Mouse (Mus musculus): Measurements from ENCODE around the gene Sez6l2.
A peak's percentile ranks its signal among the peaks of the same experiment; 100 is the strongest.

Sez6l2 gene

DNA sequence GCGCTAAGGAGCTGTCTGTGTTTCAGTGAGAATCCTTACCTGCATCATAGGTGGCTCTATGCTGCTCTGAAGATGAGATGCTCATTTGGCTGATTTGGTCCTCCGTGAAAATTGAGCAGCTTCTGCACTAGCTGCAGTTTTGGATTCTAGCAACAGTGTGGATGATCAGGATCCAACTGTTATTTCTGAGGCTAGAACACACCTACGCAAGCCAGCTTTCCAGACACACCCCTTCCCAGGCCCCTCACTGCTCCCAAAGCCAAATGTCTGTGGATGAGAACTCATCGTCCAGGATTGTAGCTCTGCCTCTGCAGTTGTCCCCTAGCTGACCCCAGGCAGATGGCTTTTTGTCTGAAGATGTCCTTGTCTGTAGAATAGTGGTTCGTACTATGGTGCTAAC, 10.7 kb downstream of the Sez6l2 start:
- DNase-seq (ENCODE audit: low read depth, low spot score) = no peak

DNA sequence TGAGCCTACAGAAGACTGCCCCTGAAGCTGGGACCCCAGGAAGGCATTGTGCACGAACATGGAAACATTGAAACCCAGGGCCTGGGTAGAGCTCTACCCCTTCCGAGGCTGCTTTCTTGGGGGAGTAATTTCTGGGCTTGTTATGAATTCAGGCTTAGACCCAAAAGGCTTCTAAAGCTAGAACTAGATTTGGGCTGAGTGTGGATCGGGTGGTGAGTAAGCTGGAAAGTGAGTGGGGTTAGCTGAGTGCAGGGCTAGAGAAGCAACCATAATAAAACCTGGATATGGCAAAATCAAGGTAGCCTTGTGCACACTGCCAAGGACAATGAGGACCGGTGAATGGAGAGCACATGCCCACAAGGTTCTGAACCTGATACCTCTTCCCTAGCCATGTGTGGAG, 11.6 kb downstream of the Sez6l2 start:
- no peak for DNase-seq (ENCODE audit: low read depth, low spot score)

DNA sequence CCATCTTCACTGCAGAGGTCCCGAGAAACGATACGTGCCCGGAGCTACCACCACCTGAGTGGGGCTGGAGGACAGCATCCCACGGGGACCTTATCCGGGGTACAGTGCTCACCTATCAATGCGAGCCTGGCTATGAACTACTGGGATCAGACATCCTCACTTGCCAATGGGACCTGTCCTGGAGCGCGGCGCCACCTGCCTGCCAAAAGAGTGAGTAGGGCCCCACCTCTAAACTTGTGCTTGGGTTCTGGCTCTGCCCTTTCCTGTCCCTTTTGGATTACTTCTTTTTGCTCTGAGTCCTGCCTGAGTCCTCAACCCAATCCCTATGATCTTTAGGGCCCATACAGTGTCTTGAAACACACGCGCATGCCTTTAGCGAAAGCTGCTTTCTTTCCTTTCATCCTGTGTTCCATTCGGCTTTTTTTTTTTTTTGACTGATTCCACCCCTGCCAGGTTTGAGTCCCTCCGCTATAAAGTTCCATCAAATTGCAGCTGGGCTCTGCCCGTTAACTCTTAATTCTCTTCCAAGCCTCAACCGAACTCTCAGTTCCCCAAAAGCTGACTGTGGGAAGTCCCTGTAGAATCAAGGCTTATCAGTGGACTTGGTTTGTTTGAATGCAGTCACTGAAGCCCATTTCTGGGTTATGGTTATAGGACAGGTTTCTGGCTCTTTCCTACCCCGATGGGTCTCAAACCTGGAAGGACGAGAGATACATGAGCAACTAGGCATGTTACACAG, 13.4 kb downstream of the Sez6l2 start:
- no peak for DNase-seq (ENCODE audit: low read depth, low spot score)

DNA sequence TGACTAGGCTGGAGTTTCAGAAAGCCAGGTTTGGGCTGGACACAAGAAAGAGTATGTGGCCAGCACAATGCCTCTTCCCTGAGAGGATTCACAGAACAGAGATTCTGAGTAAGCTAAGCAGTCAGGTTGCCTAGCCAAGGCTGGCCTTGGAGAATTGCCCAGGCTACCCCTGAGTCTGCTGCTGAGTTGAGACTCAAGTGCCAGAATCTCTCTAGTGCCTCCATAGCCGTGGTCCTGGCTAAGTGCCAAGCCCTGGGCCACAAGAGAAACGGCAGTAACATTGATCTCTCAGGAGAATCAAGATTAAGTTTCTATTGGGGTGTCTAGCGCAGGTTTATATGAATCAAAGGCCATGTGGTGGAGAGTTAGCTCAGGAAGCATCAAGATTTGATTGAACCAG, 15.2 kb downstream of the Sez6l2 start:
- DNase-seq (ENCODE audit: low read depth, low spot score) = no peak

DNA sequence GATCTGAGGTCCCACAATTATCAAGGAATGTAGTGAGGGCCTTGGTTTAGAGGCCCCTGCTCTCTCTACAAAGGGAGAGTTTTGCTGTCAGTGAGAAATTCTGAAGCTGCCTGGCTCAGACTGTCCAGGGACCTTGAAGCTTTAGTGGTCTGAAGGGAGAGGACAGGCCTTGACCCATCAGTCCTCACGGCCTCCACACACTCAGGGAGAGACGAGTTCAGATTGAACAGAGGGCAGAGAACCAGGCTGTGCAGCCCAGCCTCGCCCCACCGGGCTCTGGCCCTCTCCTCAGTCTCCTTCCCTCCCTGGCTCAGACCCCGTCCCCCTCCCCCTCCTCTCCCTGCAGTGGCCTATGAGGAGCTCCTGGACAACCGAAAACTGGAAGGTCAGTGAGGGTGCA, 17.0 kb downstream of the Sez6l2 start:
- no peak for DNase-seq (ENCODE audit: low read depth, low spot score)

DNA sequence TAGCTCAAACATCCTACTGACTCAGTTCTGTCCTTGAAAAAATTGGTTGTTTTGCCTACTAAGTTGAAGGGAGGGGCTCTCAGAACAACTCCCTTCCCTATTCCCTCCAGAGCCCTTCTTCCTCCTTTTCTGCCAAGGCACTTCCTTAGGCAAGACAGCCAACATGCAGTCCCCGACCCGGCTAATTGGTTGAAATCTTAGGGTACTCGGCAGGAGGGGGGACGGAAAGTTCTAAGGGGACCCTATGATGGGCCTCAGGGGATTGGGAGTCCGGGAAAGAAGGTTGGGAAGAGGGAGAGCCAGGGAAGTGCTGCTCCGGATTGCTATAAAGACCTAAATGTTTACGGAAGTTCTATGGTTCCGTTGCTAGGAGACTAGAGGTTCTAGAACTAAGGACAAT, 25.1 kb downstream of the Sez6l2 start:
- DNase-seq (ENCODE audit: low read depth, low spot score) = no peak

DNA sequence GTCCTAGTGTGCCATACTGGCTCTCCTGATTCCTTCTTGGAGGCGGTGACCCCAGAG, 25.4 kb downstream of the Sez6l2 start, which contains the start of gene Cdipt:
Gene Cdipt, plus strand, starts transcription at position 22 of the 57 bp plus-strand sequence.
- no peak for DNase-seq (ENCODE audit: low read depth, low spot score)

DNA sequence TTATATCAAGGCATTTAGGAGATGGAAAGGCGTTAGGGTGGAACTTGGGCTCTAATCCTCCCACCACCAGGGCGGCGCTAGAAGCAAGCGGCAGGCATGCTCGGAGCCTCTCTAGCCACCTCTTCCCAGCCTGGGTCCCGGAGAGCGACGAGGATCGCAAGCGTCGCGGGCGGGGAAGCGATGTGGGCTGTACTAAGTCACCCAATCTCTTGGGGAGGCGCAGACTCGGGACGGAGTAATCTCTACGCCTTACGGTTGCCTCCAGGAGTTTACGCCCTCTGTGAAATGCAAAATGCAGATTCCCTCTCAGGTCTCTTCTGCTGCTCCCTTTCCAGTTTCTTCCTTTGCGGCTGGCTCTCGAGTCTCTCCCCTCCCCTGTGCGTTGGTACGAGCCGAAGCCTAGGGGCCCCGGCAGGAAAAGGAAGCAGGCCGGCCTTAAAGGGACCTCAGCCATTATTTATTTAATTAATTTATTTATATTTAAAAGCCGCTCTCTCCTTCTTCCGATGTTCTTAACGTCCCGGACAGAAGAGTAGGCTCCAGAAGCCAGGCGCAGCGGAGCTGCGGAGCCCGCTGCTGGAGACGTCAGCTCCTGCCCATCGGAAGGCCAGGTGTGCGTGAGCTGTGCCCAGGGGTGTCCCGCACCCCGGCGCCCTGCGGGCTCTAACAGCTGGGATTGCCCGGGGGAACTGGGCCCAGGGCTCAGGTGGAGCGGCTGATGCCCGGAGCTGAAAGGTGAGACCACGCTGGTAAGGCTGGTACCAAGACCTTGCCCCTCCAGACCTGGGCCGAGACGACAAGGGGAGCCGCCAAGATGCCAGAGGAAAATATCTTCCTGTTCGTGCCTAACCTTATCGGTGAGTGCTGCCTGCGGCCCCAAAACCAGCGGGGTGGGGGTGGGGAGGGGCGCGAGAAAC, 25.8 kb downstream of the Sez6l2 start, which contains the start of gene Cdiptos:
Gene Cdiptos, minus strand, starts transcription at position 149 of the 917 bp plus-strand sequence.
- DNase-seq (ENCODE audit: low read depth, low spot score) = peak; percentile 89

DNA sequence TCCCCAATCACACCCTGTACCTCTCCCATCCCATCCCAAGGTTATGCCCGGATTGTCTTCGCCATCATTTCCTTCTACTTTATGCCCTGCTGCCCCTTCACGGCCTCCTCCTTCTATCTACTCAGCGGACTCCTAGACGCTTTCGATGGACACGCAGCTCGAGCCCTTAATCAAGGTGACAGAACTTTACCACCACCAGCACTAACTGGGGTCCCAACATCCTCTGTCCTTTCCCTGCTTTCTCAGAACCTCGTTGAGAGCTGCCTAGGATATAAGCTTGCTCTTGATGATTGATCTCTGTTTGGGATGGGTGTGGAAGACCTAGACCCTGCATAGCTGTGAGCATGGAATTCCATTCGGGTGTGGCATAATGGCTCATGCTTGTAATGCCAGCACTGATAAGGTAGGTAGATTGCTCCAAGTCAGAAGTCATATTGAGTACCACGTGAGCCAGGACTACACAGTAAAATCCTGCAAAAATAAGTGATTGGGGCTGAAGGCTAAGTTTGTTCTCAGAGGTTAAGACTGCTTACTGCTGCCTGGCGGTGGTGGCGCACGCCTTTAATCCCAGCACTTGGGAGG, 26.6 kb downstream of the Sez6l2 start:
- DNase-seq (ENCODE audit: low read depth, low spot score) = no peak

DNA sequence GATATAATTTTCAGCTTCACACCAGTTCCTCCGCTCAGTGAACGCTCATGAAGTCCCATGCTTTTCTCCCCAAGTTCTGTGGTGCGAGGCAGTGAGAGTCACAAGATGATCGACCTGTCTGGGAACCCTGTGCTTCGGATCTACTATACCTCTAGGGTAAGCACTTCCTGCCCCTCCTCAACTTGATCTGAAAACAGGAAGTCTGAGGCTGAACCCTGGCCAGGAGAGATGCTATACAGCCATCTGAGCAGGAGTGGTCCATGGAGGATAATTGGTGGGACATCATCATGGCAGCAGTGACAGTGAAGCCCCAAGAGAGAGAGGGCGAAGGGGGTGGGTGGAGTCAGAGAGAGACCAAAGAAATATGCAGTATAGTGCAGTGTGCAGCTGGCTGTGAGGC, 28.5 kb downstream of the Sez6l2 start:
- DNase-seq (ENCODE audit: low read depth, low spot score) = no peak

DNA sequence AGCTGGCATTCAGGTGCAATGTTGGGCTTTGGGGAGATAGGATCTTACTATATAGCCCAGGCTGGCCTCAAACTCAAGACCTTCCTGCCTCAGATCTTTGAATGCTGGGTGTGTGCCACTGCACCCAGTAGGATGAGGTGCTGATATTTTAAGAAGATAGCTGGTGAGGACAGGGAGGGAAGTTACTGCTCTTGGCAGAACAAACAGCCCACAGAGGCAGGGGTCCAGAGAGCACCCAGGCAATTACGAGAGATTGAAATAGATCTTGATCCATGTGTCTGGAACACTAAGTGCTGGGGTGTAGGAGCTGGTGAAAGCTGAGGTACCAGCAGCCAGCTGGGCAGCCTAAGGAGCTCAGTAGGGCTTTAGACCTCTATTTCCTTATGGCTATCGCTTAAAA, 31.2 kb downstream of the Sez6l2 start:
- DNase-seq (ENCODE audit: low read depth, low spot score) = no peak

DNA sequence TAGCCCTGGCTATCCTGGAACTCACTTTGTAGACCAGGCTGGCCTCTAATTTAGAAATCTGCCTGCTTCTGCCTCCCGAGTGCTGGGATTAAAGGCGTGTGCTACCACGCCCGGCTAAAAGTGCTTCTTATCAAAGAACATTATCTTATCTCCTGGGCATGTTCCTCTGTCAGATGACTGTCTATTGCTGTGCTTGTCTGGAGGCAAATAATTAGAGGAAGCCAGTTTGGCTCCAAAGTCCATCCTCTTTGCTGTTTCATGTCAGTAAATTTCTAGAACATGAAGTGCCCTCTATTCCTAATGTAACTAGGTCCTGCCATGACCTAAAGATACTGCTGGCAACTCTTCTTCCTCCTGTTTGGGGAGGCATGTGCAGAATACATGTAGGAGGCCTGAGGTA, 31.7 kb downstream of the Sez6l2 start:
- DNase-seq (ENCODE audit: low read depth, low spot score) = no peak

DNA sequence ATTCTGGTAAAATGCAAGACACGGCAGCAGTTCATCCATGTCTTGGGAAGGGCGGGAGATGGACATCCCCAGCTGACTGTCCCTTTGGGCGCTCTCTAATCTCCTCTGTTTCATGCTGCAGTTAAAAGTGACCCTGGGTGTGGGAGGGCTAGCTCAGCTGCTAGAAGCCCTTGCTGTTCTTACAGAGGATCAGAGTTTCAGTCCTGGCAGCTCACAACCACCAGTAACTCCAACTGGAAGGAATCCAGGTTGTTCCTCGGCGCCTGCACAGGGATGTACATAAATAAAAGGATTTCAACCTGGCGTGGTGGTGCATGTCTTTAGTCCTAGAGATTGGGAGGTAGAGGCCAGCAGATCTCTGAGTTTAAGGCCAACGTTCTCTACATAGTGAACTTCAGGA, 32.8 kb downstream of the Sez6l2 start:
- no peak for DNase-seq (ENCODE audit: low read depth, low spot score)

DNA sequence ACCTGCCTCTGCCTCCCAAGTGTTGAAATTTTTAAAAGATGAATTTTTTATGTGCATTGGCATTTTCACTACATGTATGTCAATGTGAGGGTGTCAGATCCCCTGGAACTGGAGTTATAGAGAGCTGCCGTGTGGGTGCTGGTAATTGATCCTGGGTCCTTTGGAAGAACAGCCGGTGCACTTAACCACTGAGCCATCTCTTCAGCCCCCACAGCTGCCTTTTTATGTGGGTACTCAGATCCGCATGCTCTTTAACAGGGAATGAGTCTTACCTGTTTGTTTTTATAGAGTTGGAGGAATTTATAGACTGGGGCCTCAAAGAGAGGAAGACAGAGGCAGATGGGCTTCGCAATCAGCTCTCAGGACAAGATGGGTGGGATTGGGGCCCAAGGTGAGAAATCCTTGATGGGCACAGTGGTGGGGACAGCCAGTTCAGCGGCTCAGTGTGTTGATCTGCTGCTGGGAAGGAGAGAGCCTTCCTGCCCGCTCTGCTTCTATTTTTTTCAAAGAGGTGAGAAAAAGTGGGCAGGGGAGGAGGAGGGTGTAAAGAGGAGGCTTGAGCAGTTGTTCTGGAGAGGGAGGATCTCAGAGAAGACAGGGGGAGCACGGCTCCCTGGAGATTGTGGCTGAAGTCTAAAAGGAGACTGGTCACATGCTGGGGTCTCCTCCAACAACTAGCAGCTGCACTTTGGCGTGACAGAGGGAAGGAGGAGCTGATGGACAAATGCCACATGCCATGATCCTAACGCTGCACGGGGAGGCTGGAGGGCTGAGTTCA, 34.5 kb downstream of the Sez6l2 start:
- DNase-seq (ENCODE audit: low read depth, low spot score) = no peak

DNA sequence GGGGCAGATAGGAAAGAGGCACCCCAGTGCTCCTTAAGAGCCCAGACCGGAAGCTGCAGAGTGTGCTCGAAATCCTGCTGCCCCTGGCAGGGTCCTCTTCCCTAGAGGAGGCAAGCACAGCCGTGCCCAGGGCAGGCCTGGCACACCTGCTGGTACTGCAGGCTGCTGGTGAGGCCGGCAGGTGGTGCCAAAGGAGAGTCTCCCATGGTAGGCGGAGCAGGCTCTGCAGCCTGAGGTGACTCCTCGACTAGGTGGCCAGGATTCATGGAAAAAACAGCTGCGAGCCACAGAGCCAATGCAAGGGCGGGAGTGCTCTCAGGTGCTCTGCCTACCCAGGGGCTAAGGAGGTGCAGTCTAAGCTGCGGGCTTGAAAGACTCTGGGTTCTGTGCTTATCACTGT, 36.0 kb downstream of the Sez6l2 start:
- no peak for DNase-seq (ENCODE audit: low read depth, low spot score)

DNA sequence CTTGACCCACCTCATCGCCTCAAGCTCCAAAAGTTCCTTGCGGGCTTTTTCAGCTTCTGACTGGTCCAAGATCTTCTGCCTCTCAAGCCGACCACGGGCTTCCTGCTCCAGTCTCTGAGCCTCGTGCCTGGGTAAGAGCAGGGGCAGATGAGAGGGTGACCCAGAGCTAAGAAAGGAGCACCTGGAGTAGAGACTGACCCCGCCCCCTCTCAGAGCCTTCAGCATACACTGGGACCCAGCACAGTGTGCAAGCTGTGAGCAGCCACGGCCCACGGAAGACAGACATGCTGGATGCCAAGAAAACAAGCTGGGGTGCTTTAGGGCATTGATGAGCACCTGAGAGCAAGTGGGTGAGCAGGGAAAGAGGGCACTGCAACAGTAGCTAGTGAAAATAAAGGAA, 38.5 kb downstream of the Sez6l2 start:
- no peak for DNase-seq (ENCODE audit: low read depth, low spot score)

DNA sequence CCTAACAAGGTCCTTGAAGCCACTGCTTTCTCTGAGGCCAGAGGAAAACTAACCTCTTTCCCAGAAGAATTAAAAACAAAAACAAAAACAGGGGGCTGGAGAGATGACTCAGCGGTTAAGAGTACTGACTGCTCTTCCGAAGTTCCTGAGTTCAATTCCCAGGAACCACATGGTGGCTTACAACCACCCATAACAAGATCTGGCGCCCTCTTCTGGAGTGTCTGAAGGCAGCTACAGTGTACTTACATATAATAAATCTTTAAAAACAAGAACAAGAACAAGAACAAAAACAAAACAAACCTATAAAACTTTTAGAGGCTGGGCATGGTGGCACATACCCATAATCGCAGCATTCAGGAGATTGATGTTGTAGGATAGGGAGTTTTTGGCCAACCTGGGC, 46.1 kb downstream of the Sez6l2 start:
- DNase-seq (ENCODE audit: low read depth, low spot score) = no peak

DNA sequence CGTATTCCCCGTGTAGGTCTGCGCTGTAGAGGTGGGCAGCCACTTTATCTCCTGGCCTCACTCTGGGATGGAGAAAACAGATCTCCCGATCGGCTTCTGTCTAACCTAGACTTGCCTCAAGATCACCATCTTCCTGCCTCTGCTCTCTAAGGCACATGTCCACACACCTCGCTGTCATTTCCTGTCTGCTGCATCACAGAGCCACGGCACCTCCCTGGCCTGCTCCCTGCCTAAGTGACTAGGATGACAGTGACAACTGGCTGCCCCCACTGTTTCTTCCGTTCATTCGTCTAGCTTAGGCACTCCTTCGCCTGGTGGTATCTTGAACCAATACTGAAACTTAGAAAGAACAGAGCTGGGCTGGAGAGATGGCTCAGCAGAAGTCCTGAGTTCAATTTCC, 49.2 kb downstream of the Sez6l2 start:
- DNase-seq (ENCODE audit: low read depth, low spot score) = no peak

DNA sequence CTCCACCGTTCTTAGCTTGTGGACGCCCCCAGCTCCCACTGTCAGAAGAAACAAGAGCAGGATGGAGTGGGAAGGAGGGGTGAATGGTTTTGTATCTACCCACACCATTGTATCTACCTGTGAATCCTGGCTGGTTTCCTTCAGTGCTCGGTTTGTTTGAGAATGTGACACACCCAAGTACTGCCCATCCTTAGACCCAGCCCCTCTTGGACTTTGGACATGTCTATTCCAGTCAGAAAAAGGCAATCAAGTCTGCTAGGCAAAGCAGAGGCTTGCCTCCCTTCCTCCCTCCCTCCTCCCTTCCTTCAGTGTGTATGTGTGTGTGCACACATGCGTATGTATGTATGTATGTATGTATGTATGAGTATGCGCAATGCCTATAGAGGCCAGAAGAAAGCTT, 53.3 kb downstream of the Sez6l2 start:
- DNase-seq (ENCODE audit: low read depth, low spot score) = no peak

DNA sequence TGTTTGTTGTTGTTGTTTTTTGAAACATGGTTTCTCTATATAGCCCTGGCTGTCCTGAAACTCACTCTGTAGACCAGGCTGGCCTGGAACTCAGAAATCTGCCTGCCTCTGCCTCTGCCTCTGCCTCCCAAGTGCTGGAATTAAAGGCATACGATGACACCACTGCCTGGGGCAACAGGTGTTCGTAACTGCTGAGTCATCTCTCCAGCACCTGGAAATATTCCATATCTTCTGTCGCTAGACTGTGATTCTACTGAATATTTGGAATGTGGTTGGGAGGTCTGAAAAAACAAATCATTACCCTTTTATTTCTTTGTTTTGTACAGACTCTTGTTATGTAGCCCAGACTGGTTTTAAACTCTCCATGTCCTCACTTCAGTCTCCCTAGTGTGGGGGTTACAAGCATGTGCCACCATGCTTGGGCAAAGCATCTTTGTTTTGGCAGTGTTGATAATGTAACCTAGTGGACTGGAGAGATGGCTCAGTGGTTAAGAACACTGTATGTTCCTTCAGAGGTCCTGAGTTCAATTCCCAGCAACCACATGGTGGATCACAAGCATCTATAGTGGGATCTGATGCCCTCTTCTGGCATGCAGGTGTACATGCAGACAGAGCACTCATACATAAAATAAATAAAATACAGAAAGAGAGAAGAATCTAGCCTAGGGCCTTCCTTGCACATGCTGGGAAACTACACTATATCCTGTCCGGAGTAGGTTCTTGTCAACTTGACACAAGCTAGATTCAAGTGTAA, 53.9 kb downstream of the Sez6l2 start:
- DNase-seq (ENCODE audit: low read depth, low spot score) = no peak

DNA sequence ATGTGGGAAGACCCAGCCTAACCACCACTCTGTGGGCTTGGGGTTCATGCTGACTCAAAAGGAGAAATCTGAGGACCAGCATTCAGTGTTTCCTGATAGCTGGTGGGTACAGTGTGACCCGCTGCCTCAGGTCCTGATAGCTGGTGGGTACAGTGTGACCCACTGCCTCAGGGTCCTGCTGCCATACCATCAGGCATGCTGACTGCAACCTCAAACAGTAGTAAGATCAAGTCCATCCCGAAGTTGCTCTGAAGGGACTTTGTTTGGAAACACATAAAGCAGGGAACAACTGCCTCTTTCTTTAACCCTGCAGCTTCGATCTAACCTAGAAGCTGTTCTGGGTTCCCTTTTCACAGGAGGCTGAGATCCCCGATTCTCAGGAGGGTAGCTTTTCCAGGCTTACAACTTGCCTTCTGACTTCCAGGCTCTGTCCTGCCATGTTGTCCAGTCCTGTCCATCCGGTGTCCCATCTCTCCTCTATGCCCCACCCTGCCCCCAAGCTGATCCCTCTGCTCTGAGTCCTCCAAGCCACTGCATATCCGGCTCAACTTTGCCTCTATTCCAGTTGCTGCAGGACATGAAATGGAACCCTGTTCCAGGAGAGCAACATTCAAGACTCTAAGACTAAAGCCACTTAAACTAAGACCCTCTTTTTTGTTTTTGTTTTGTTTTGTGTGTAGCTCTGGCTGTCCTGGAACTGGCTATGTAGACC, 57.1 kb downstream of the Sez6l2 start:
- DNase-seq (ENCODE audit: low read depth, low spot score) = no peak
